Mouse (Mus musculus) frontal cortex, postnatal 36 days (tissue): ENCODE results near the gene Prpf3.
"Not testable (repeated sequence)": the region's sequence is repeated elsewhere in the genome, so short reads cannot be mapped to it uniquely, and the experiment has no call there.

Experiments used
- DNase-seq, 2 experiments: peaks; one replicate each; pipeline ENCODE4 v3.0.0; 2022; ENCODE audit warnings: low spot score in 2 of 2

Gene Prpf3

GRCm38 (mm10) chr3:95820046-95821010 is 35.4 kb downstream of the Prpf3 start:
- DNase-seq = no peak

DNA sequence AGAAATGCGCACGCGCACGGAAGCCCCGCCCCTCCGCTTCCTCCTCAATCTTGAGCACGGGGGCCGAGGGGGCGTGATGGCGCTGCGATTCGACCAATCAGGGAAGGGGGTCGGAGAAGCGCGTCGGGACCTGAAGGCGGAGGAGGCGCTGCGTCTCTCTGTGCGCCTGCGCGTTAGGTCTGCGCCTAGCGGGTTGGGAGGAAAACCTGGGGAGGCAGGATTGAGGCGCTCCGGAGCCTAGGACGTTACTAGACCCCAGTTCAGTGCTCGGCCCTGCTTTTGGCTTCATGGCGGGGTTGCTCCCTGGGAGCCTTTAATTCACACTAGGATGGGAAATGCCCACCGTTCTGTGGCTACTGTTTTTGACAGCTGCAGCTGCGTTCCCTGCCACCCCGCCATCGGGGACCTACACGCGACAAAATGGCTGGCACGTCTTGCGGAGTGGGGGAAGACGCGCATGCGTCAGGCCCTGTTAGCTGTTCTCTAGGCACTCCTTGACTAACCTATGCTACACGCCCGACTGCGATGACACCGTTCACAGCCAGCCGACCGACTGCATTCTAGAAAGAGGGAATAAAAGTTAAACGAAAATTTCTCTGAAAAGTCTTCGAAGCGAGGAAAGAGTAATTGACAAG is 36.2 kb downstream of the Prpf3 start:
- peak; percentile 99 for DNase-seq

DNA sequence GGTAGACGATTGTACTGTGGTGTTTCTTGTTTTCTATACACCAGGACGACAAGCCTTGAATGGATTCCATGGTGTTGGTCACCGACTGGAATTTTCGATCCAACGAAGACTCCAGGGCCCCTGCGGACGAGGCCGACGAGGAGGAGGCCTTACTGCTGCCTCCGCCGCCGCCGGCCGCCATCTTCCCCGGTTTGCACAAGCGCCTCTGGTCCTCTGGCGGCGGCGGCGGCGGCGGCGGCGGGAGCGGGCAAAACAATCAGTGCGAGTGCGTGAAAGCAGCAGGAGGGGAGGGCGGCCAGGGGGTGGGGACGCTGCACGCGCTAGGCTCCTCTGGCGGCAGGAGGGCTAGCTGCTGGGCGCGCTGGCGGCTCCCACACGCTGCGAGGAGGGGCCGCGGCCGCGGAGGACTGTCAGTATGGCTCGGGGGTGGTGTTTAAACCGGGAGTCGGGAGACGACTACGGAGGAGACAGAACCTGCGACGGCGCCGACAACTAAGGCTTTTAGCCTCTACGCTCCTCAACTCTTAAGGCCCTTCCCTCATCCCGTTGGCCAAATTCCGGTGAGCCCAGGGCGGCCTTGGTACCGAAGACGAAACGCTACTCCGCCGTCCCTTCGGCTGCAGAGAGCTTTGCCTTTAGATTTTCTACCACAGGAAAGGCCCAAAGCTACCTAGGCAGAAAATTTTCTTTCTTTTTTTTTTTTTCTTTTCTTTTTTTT is 37.0 kb downstream of the Prpf3 start, which contains the start of gene Rprd2:
Gene Rprd2, minus strand, starts transcription at position 293 of the 718 bp plus-strand sequence.
- peak; percentile 77 to 83 for DNase-seq

GRCm38 (mm10) chr3:95818026-95818511 is 37.6 kb downstream of the Prpf3 start:
- no peak for DNase-seq

- no peak for DNase-seq
Measured at GRCm38 (mm10) chr3:95816681-95817080, 39.0 kb downstream of the Prpf3 start.

GRCm38 (mm10) chr3:95808384-95808783 is 47.3 kb downstream of the Prpf3 start:
- no peak for DNase-seq

DNA sequence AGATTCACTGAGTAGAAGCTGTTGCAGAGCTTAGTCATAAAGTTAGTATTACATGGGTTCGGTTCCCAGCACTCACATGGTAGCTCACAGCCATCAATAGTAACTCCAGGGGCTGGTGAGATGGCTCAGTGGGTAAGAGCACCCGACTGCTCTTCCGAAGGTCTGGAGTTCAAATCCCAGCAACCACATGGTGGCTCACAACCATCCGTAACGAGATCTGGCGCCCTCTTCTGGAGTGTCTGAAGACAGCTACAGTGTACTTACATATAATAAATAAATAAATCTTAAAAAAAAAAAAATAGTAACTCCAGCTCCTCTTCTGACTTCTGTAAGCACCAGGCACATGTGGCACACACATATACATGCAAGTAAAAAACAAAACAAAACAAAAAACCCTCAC is 48.1 kb downstream of the Prpf3 start:
- not testable (repeated sequence) for DNase-seq

DNA sequence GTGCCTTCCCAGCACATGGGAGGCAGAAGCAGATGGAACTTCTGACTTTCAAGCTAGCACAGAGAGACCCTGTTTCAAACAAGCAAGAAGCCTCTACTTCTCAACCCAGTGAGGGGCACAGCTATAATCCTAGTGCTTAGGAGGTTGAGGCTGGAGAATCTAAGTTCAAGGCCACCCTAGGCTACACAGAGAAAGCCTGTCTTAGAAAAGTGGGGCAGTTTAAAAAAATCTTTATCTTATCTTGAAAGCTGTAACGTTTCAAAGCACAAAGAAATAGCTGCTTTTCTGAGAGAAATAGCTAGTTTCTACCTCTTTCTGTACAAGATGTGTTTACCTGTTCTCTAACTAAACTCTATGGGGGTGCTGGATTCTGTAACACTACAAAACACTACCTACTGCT is 49.0 kb downstream of the Prpf3 start:
- no peak for DNase-seq

- DNase-seq = no peak
Measured at GRCm38 (mm10) chr3:95803851-95804250, 51.8 kb downstream of the Prpf3 start.

- DNase-seq = no peak
Measured at GRCm38 (mm10) chr3:95798756-95799155, 56.9 kb downstream of the Prpf3 start.

GRCm38 (mm10) chr3:95794299-95794698 is 61.4 kb downstream of the Prpf3 start:
- no peak for DNase-seq

DNA sequence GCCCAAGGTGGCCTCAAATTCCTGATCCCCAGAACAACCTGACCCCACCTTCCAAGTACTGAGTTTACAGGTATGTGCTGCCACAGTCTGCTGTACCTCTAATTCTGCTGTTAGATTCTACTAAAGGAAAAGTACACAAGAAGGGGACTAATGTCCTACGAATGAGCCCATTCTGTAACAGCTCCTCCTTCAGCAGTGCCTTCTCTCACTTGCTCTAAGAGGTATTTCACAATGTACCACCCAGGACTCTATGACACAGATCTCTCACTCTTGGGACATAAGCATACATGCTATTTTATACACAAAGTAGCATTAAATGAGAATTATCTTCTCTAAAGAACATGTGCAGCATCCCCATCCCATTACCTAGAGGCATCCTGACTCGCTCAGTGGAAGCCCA is 62.0 kb downstream of the Prpf3 start:
- DNase-seq = no peak

DNA sequence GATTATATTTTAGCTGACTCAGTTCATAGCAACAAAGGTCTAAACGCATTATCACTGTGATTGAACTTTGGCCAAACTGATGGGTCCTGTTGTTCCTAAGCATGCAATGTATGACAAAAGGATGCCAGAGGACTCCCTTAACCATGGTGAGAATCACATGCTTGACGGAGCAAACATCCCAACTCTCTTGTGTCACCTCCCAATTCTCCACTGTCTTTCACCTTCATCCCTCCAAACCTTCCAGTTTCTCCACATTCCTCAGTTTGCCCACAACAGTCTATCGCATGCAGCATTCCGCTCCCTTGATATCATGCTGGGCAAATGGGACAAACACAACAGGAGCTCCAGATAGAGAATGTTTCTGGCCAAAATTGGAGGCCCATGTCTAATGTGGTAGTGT is 70.2 kb downstream of the Prpf3 start:
- no peak for DNase-seq
